Mouse (Mus musculus) spleen, adult 12 weeks (tissue): ENCODE measurements around the gene Rpusd2.
"Not testable (repeated sequence)": the region's sequence is repeated elsewhere in the genome, so short reads cannot be mapped to it uniquely, and the experiment has no call there.

ENCODE experiments used
- DNase-seq: peaks from one replicate; pipeline ENCODE4 v3.0.0; 2022; ENCODE audit warnings: low spot score

Gene Rpusd2

DNA sequence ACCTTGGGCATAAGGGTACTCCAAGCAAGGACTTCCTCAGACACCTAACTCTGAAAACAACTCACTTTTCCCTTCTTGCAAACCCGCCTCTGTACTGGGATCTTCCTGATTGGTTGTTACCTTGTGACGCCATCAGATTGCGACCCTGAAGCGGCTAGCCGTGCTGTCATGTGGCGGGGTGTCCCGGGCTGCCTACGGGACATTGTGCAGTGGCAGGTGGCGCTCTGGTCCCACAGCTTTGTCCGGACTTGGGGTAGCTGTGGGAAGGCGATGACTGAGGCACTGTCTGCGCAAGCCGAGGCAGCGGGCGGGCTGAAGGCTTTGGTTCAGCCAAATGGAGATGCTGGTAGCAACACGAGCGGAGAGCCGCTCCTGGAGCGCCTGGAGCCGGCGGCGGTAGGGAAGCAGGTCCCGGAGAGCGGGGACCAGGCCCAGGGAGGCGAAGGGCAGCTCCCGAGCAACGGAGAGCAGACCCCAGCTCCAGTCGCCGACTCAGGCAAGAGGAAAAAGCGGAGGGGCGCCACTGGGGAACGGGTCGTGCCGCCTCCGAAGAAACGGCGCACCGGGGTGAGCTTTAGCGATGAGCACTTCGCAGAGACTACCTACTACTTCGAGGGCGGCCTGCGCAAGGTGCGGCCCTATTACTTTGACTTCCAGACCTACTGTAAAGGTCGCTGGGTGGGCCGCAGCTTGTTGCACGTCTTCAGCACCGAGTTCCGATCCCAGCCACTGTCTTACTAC lies at the start of gene Rpusd2:
Gene Rpusd2, plus strand, starts transcription at position 135 of the 741 bp plus-strand sequence.
- DNase-seq: peak; percentile 89

GRCm38 (mm10) chr2:118995490-118995889 lies 39.1 kb upstream of the Rpusd2 start:
- no peak for DNase-seq

- DNase-seq: no peak
Observed at GRCm38 (mm10) chr2:118995919-118996797, 38.4 kb upstream of the Rpusd2 start.

- DNase-seq: no peak
Observed at GRCm38 (mm10) chr2:118996798-118997105, 37.8 kb upstream of the Rpusd2 start.

DNA sequence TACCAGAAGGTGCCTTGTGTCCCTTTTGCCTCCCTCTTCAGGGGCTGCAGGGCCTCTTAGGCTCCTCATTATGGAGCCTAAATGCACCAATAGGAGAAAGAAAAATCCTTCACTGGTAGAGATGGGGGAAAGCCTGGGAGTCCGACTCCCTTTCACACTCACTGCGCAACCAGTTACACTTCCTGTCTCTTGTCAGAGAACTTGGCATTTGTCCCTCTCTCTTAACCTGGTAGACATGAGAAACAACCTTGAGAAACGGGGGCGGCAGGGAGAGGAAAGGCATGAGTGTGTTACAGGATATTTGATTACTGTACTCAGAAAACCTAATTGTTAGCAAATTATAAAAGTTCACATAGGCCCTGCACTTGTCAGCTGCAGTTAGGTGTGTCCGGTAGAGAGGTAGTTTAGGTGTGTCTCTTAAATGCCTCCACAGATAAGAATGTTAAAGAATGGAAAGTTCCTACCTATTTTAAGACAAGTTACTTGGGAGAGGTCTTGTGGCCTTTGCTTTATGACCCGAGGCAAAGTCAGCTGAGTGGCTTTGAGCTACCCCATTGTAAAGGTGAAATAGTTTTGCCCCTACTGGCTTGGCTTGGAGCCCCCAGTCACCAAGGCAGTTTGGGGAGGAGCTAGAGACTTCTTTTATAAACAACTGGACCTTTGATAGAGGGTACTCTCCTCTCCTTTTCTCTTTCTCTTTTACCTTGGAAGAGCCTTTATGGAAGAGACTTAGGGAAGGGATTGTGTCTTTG lies 36.3 kb upstream of the Rpusd2 start:
- DNase-seq: no peak

GRCm38 (mm10) chr2:118999025-118999639 lies 35.5 kb upstream of the Rpusd2 start:
- DNase-seq: no peak

DNA sequence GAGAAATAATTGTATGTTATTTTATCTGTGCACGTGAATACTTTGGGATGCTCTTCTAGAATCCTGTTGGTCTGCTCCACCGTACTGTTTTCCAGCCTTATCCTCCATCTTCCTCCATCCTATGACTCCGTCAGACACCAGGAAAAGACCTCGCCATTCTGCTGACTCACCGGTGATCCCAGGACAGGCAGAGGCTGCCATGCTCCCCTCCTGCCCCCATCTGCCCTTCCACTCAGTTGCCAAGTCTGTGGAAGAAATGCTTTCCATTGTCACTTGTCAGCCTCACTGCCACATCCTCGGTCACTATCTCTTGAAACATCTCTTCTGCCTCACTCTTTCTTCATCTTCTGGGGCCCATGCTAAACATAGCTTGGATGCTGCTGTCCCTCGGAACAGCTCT lies 27.7 kb upstream of the Rpusd2 start:
- DNase-seq: no peak

GRCm38 (mm10) chr2:119009376-119009775 lies 25.2 kb upstream of the Rpusd2 start:
- no peak for DNase-seq

GRCm38 (mm10) chr2:119014989-119015388 lies 19.6 kb upstream of the Rpusd2 start:
- no peak for DNase-seq

- DNase-seq: no peak
Observed at GRCm38 (mm10) chr2:119015604-119016180, 18.9 kb upstream of the Rpusd2 start.

- not testable (repeated sequence) for DNase-seq
Observed at GRCm38 (mm10) chr2:119016312-119016711, 18.3 kb upstream of the Rpusd2 start.

- DNase-seq: no peak
Observed at GRCm38 (mm10) chr2:119017647-119018046, 16.9 kb upstream of the Rpusd2 start.

GRCm38 (mm10) chr2:119018391-119019122 lies 16.0 kb upstream of the Rpusd2 start:
- no peak for DNase-seq

DNA sequence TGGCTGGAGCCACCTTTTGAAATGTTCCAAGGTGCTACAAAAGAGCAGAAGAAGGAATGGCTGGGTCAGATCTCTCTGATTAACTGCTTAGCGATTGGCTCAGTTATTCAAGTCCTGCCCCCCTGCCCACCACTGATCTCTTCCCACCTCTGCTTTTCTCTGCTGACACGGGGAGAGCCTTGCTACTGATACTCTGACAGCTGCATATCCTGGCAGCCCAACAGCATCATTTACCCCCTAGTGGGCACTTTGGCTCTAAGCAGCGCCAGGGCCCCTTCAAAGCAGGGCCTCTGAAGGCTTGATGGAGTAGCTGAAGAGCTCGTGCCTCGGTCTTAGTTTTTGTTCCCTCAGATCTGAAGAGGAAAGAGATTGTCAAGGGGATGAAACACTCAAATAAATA lies 15.5 kb upstream of the Rpusd2 start:
- no peak for DNase-seq

DNA sequence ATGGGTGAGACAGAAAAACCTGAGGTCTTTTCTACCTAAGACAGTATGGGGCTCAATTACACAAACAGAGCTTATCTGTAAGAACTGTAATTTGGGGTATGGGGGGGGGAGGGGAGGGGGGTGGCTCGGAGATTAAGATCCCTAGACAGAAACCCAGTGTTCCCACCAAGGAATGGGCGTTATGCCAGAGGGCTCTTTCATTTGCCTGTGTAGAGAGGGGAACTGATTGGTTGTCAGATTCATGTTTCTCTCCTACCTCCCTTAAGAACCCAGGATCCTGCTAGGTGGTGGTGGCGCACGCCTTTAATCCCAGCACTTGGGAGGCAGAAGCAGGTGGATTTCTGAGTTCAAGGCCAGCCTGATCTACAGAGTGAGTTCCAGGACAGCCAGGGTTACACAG lies 15.1 kb upstream of the Rpusd2 start:
- DNase-seq: no peak

GRCm38 (mm10) chr2:119023154-119023660 lies 11.4 kb upstream of the Rpusd2 start:
- no peak for DNase-seq

DNA sequence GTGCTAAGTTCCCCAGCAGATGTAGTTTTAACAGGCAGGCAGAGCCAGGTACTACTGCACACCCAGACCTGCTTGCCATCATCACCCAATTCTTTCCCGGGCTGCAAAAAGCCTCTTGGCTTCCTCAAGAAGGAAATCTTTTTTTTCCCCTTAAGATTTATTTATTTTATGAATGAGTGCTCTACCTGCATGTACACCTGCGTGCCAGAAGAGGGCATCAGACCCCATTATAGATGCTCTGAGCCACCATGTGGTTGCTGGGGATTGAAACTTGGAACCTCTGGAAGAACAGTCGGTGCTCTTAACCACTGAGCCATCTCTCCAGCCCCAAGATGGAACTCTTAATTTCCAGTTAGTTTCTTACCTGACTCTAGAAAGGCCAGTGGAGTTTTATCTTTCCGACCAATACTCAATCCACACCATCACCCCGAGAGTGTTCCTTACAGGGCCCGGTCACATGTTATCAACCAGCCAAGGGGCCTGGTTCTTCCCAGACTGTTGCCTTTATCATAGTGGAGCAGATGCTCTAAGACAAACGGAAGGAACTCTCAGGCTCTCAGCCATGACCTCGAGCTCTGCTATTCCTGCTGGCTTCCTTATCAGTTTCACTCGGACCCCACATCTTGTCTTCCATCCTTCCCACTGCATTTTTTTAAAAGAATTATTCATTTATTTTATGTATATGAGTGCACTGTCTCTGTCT lies 9.9 kb upstream of the Rpusd2 start:
- peak; percentile 23 for DNase-seq

DNA sequence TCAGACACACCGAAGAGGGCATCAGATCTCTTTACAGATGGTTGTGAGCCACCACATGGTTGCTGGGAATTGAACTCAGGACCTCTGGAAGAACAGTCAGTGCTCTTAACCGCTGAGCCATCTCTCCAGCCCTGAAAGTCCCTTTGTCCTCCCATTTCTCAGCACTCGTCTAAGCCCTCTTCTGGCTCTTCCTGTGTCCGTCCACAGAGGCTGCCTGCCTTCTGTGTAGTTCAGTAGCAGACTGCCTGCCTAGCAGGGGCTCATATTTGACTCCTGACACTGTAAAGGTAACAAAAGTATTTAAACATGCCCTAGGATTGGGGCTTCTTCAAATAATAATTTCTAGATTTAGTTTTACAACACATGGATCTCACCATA lies 9.4 kb upstream of the Rpusd2 start:
- no peak for DNase-seq

DNA sequence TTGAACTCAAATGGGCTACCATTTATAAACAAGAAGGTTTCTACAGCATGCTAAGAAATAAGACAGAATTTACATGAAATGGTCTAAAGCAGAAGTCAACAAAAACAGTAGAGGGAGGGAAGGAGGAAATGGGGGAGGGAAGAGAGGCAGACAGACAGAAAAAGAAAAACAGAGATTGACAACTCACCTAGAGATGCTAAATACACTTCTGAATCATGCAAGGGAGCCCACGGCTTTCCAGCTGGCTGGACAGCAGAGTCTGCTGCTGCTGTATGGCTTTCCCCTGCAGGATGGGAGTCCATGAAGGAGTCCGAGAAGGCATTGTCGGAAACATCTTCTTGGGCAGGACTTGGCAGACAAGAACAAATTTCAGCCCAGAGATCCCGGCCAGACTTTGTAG lies 7.6 kb upstream of the Rpusd2 start:
- no peak for DNase-seq

- DNase-seq: peak; percentile 87
Observed at GRCm38 (mm10) chr2:119028941-119029551, 5.5 kb upstream of the Rpusd2 start, which contains the start of gene Ccdc32. TSS of gene Ccdc32 (minus strand) at chr2:119029393.
